ENCODE assay signal across 25 mouse cellular contexts in the genomic region with DNA sequence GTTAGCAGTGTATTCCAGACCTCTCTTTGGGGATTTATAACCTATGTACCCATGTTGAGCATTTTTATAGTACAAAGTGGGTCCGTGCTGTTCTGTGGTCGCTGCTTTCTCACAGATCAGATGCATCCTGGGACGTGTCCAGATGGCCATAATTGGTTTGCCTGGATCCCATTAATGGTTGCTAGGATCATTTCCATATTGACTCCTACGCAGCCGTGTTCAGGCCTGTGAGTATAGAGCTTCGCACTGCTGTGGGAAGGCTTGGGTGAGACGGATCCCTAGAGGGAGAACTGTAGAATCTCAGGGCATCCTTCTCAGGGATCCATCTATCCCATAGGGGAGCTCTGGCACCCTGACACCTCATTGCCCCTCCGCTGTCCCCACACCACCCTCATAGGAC. TPM values are rescaled to one million over a fixed set of nuclear protein-coding genes. Genes with fewer than 3 reads are reported as not detected.
DNase-seq lines count a peak whose midpoint lies in the region; ATAC-seq and TF ChIP-seq lines count a peak whose summit lies in the region.
"Had no signal": no experiment of that assay in that cellular context is flagged by ENCODE, and none has a peak within 500 bp of the region (broad histone marks: within the 10 kb centered on the region; RNA-seq: fewer than 3 reads in every experiment).

No protein-coding gene starts in this region.

- H3K4me3 ChIP-seq in forebrain, embryonic 10.5 days: no peak overlapping the region
- no peak overlapping the region for H3K4me3 ChIP-seq in forebrain, embryonic 11.5 days (ENCODE audit: low read depth, low read length)
- no peak overlapping the region for H3K4me3 ChIP-seq in layer of hippocampus, adult 2 months
- no peak overlapping the region for H3K4me3 ChIP-seq in embryonic facial prominence, embryonic 11.5 days (ENCODE audit: low read depth, low read length)
- H3K4me3 ChIP-seq in limb, embryonic 14.5 days (replicated peaks; ENCODE audit: low read length): no peak overlapping the region
- H3K4me3 ChIP-seq: forebrain, embryonic 13.5 days; heart, adult 2 months; intestine, embryonic 15.5 days; liver, embryonic 13.5 days had no signal

- no peaks in the 10 kb centered on the region for H3K36me3 ChIP-seq in forebrain, embryonic 10.5 days (replicated peaks)
- H3K36me3 ChIP-seq in forebrain, embryonic 11.5 days (ENCODE audit: control insufficient read depth, insufficient read depth, low read length): no peaks in the 10 kb centered on the region
- no peaks in the 10 kb centered on the region for H3K36me3 ChIP-seq in embryonic facial prominence, embryonic 11.5 days (replicated peaks; ENCODE audit: control insufficient read depth, insufficient read depth, low read depth, low read length)
- H3K36me3 ChIP-seq in limb, embryonic 14.5 days (ENCODE audit: control insufficient read depth, insufficient read depth, low read length): no peaks in the 10 kb centered on the region
- H3K36me3 ChIP-seq: G1E; intestine, embryonic 15.5 days; liver, embryonic 13.5 days had no signal

- WGBS in forebrain, embryonic 10.5 days: 65% methylated on average over 8 of the region's 8 CpGs
- WGBS in forebrain, embryonic 11.5 days: 79% methylated on average over 8 of the region's 8 CpGs
- WGBS in embryonic facial prominence, embryonic 11.5 days: 46% methylated on average over 8 of the region's 8 CpGs
- WGBS in limb, embryonic 14.5 days: 39% methylated on average over 8 of the region's 8 CpGs

- H3K9me3 ChIP-seq in forebrain, embryonic 10.5 days: 0 out of 2 replicates have a peak, but pooled peaks cover 5% of the 10 kb centered on the region
- H3K9me3 ChIP-seq in forebrain, embryonic 11.5 days (ENCODE audit: control insufficient read depth, low read length): no peaks in the 10 kb centered on the region
- H3K9me3 ChIP-seq in embryonic facial prominence, embryonic 11.5 days (replicated peaks; ENCODE audit: control insufficient read depth, low read length): no peaks in the 10 kb centered on the region
- no peaks in the 10 kb centered on the region for H3K9me3 ChIP-seq in limb, embryonic 14.5 days (ENCODE audit: control insufficient read depth, low read length)
- H3K9me3 ChIP-seq: forebrain, embryonic 13.5 days; G1E; intestine, embryonic 15.5 days; liver, embryonic 13.5 days had no signal

- H3K4me1 ChIP-seq in forebrain, embryonic 10.5 days: peaks cover 11% of the 10 kb centered on the region
- no peaks in the 10 kb centered on the region for H3K4me1 ChIP-seq in forebrain, embryonic 11.5 days (replicated peaks; ENCODE audit: control insufficient read depth, insufficient read depth, low read length)
- H3K4me1 ChIP-seq in embryonic facial prominence, embryonic 11.5 days (ENCODE audit: control insufficient read depth, insufficient read depth, low read length): no peaks in the 10 kb centered on the region
- H3K4me1 ChIP-seq in limb, embryonic 14.5 days (ENCODE audit: control insufficient read depth, insufficient read depth, low read length): no peaks in the 10 kb centered on the region
- H3K4me1 ChIP-seq: forebrain, embryonic 13.5 days; intestine, embryonic 15.5 days; liver, embryonic 13.5 days had no signal

- no peak for ATAC-seq in forebrain, embryonic 11.5 days (replicated peaks; ENCODE audit: low FRiP score)
- ATAC-seq in embryonic facial prominence, embryonic 11.5 days (replicated peaks; ENCODE audit: insufficient number of reproducible peaks, low FRiP score, low TSS enrichment, low read depth): peak; percentile 35; the same call in 1 of the 2 replicates
- no peak for ATAC-seq in limb, embryonic 14.5 days (ENCODE audit: low FRiP score, low read depth)
- ATAC-seq: CD4-positive, CD25-positive, alpha-beta regulatory T cell, adult 4 months; forebrain, embryonic 13.5 days; intestine, embryonic 15.5 days had no signal

- TF ChIP-seq CTCF in layer of hippocampus, adult 2 months (conservative IDR thresholded peaks at IDR 0.05): no peak

- no peaks in the 10 kb centered on the region; the same call in 1 of the 2 replicates for H3K27me3 ChIP-seq in forebrain, embryonic 10.5 days (ENCODE audit: poor library complexity, severe bottlenecking)
- H3K27me3 ChIP-seq in forebrain, embryonic 11.5 days (ENCODE audit: control insufficient read depth, insufficient read depth, low read length): no peaks in the 10 kb centered on the region
- no peaks in the 10 kb centered on the region for H3K27me3 ChIP-seq in embryonic facial prominence, embryonic 11.5 days (ENCODE audit: control insufficient read depth, insufficient read depth, low read length)
- H3K27me3 ChIP-seq in limb, embryonic 14.5 days (ENCODE audit: control insufficient read depth, insufficient read depth, low read length): no peaks in the 10 kb centered on the region
- H3K27me3 ChIP-seq: intestine, embryonic 15.5 days had no signal

- TF ChIP-seq POLR2A in limb, embryonic 14.5 days (IDR thresholded peaks at IDR 0.05; ENCODE audit: borderline replicate concordance, extremely low read depth, insufficient read depth, insufficient read length): no peak

- no peak for DNase-seq in forebrain, embryonic 10.5 days (ENCODE audit: extremely low spot score, low spot score)
- DNase-seq in forebrain, embryonic 11.5 days (ENCODE audit: low spot score): no peak
- DNase-seq in layer of hippocampus, adult 2 months (ENCODE audit: low spot score in 2 of 2): no peak
- DNase-seq in layer of hippocampus, adult 9-10 months (ENCODE audit: low spot score): no peak
- peak; percentile 74 for DNase-seq in embryonic facial prominence, embryonic 11.5 days (ENCODE audit: low spot score)
- DNase-seq in limb, embryonic 14.5 days (ENCODE audit: low spot score): peak; percentile 42
- DNase-seq in urinary bladder, adult 2 months (ENCODE audit: low spot score): no peak
- DNase-seq: adrenal gland, postnatal 25 days; cerebellum, adult 11-12 months; cerebellum, postnatal 25 days; gastrocnemius, postnatal 10 days; heart, adult 2 months; kidney, adult 9 months; kidney, postnatal 25 days; left cerebral cortex, postnatal 4 days; liver, embryonic 13.5 days; lung, embryonic 14.5 days; lung, postnatal 4 days; thymus, postnatal 14 days had no signal

- peak overlapping the region; percentile 40; the same call in 1 of the 2 replicates for H3K27ac ChIP-seq in forebrain, embryonic 10.5 days
- no peak overlapping the region for H3K27ac ChIP-seq in forebrain, embryonic 11.5 days (ENCODE audit: low read depth, low read length)
- peak overlapping the region; percentile 59; the same call in 1 of the 2 replicates for H3K27ac ChIP-seq in layer of hippocampus, adult 2 months
- no peak overlapping the region for H3K27ac ChIP-seq in embryonic facial prominence, embryonic 11.5 days (replicated peaks; ENCODE audit: low read depth, low read length)
- H3K27ac ChIP-seq in limb, embryonic 14.5 days (replicated peaks; ENCODE audit: low read depth, low read length): peak overlapping the region; percentile 19; the same call in 1 of the 2 replicates
- H3K27ac ChIP-seq: forebrain, embryonic 13.5 days; heart, adult 2 months; intestine, embryonic 15.5 days; liver, embryonic 13.5 days had no signal

- H3K9ac ChIP-seq in forebrain, embryonic 11.5 days (ENCODE audit: low read length): no peak overlapping the region
- no peak overlapping the region for H3K9ac ChIP-seq in embryonic facial prominence, embryonic 11.5 days (replicated peaks; ENCODE audit: low read length)
- H3K9ac ChIP-seq in limb, embryonic 14.5 days (ENCODE audit: low read depth, low read length, severe bottlenecking): no peak overlapping the region
- H3K9ac ChIP-seq: forebrain, embryonic 13.5 days; intestine, embryonic 15.5 days; liver, embryonic 13.5 days; lung, embryonic 14.5 days had no signal

- H3K4me2 ChIP-seq in forebrain, embryonic 11.5 days (ENCODE audit: low read depth, low read length, severe bottlenecking): no peak overlapping the region
- H3K4me2 ChIP-seq in embryonic facial prominence, embryonic 11.5 days (ENCODE audit: low read depth, low read length): no peak overlapping the region
- H3K4me2 ChIP-seq in limb, embryonic 14.5 days (replicated peaks; ENCODE audit: low read depth, low read length, severe bottlenecking): no peak overlapping the region
- H3K4me2 ChIP-seq: forebrain, embryonic 13.5 days; intestine, embryonic 15.5 days; liver, embryonic 13.5 days; lung, embryonic 14.5 days had no signal

RNA-seq across cellular contexts. Expression of gene Map3k6, which starts 11.0 kb away (rescaled TPM):
- polyA plus RNA-seq in forebrain, embryonic 10.5 days (2016; fragmentation: Nextera tagmentation; extraction: Ambion mirVana): 1.7 and 1.8 TPM in 2 replicates
- polyA plus RNA-seq in forebrain, embryonic 11.5 days (2014; fragmentation: Nextera tagmentation; extraction: Ambion mirVana): 1.2 and 3.0 TPM in 2 replicates
- total RNA-seq in layer of hippocampus, adult 2 months (2021): 10 to 100 TPM in 1 of 2 experiments, 1 to 10 TPM in 1; 5.8 to 10.5 TPM
- polyA plus RNA-seq in embryonic facial prominence, embryonic 11.5 days (2014; fragmentation: Nextera tagmentation; extraction: Ambion mirVana): 1.8 and 1.9 TPM in 2 replicates
- polyA plus RNA-seq in limb, embryonic 14.5 days (2012; rRNA removed): 6.7 and 7.5 TPM in 2 replicates
- polyA plus RNA-seq in limb, embryonic 14.5 days (2014; fragmentation: Nextera tagmentation; extraction: Ambion mirVana): 9.4 and 10.4 TPM in 2 replicates
- polyA plus RNA-seq in urinary bladder, adult 2 months (2012; rRNA removed): 23.8 and 24.2 TPM in 2 replicates

RNA-seq across cellular contexts. Expression of gene Gpr3, which starts 17.2 kb away (rescaled TPM):
- polyA plus RNA-seq in forebrain, embryonic 10.5 days (2016; fragmentation: Nextera tagmentation; extraction: Ambion mirVana): 0.06 and 0.27 TPM in 2 replicates
- 0.37 TPM in 1 of 2 replicates, not detected in the other for polyA plus RNA-seq in forebrain, embryonic 11.5 days (2014; fragmentation: Nextera tagmentation; extraction: Ambion mirVana)
- total RNA-seq in layer of hippocampus, adult 2 months (2021): 1 to 10 TPM; 5.0 to 5.3 TPM
- polyA plus RNA-seq in embryonic facial prominence, embryonic 11.5 days (2014; fragmentation: Nextera tagmentation; extraction: Ambion mirVana): 0.18 and 0.48 TPM in 2 replicates
- 0.84 and 1.1 TPM in 2 replicates for polyA plus RNA-seq in limb, embryonic 14.5 days (2012; rRNA removed)
- 0.22 TPM in 1 of 2 replicates, not detected in the other for polyA plus RNA-seq in limb, embryonic 14.5 days (2014; fragmentation: Nextera tagmentation; extraction: Ambion mirVana)
- polyA plus RNA-seq in urinary bladder, adult 2 months (2012; rRNA removed): 0.15 and 0.36 TPM in 2 replicates
- total RNA-seq: adrenal gland, postnatal 25 days; gastrocnemius, postnatal 10 days had no signal
- polyA plus RNA-seq: CD4-positive, CD25-positive, alpha-beta regulatory T cell, adult 4 months; liver, embryonic 13.5 days; lung, embryonic 14.5 days had no signal

RNA-seq across cellular contexts. Expression of gene Cd164l2, which starts 17.7 kb away (rescaled TPM):
- polyA plus RNA-seq in forebrain, embryonic 10.5 days (2016; fragmentation: Nextera tagmentation; extraction: Ambion mirVana): 1.2 and 2.5 TPM in 2 replicates
- polyA plus RNA-seq in forebrain, embryonic 11.5 days (2014; fragmentation: Nextera tagmentation; extraction: Ambion mirVana): not detected in 2 replicates
- 1 to 10 TPM; 2.3 to 4.2 TPM for total RNA-seq in layer of hippocampus, adult 2 months (2021)
- 1.1 and 2.0 TPM in 2 replicates for polyA plus RNA-seq in embryonic facial prominence, embryonic 11.5 days (2014; fragmentation: Nextera tagmentation; extraction: Ambion mirVana)
- polyA plus RNA-seq in limb, embryonic 14.5 days (2012; rRNA removed): 3.2 and 3.4 TPM in 2 replicates
- polyA plus RNA-seq in limb, embryonic 14.5 days (2014; fragmentation: Nextera tagmentation; extraction: Ambion mirVana): 4.9 and 6.3 TPM in 2 replicates
- polyA plus RNA-seq in urinary bladder, adult 2 months (2012; rRNA removed): 1.5 and 2.1 TPM in 2 replicates
- total RNA-seq: G1E; gastrocnemius, postnatal 10 days; heart, adult 2 months; hematopoietic stem cell, adult 5-6 weeks had no signal
- polyA plus RNA-seq: G1E; heart, embryonic 16.5 days had no signal

RNA-seq across cellular contexts. Expression of gene Sytl1, which starts 33.3 kb away (rescaled TPM):
- 0.67 and 1.0 TPM in 2 replicates for polyA plus RNA-seq in forebrain, embryonic 10.5 days (2016; fragmentation: Nextera tagmentation; extraction: Ambion mirVana)
- polyA plus RNA-seq in forebrain, embryonic 11.5 days (2014; fragmentation: Nextera tagmentation; extraction: Ambion mirVana): 1.5 and 2.8 TPM in 2 replicates
- total RNA-seq in layer of hippocampus, adult 2 months (2021): under 1 TPM; 0.20 to 0.34 TPM
- 1.1 and 1.2 TPM in 2 replicates for polyA plus RNA-seq in embryonic facial prominence, embryonic 11.5 days (2014; fragmentation: Nextera tagmentation; extraction: Ambion mirVana)
- 14.3 and 15.7 TPM in 2 replicates for polyA plus RNA-seq in limb, embryonic 14.5 days (2012; rRNA removed)
- 17.9 and 23.3 TPM in 2 replicates for polyA plus RNA-seq in limb, embryonic 14.5 days (2014; fragmentation: Nextera tagmentation; extraction: Ambion mirVana)
- polyA plus RNA-seq in urinary bladder, adult 2 months (2012; rRNA removed): 67.1 and 79.6 TPM in 2 replicates

RNA-seq across cellular contexts. Expression of gene Tmem222, which starts 48.0 kb away (rescaled TPM):
- 85.8 and 91.6 TPM in 2 replicates for polyA plus RNA-seq in forebrain, embryonic 10.5 days (2016; fragmentation: Nextera tagmentation; extraction: Ambion mirVana)
- 80.6 and 90.9 TPM in 2 replicates for polyA plus RNA-seq in forebrain, embryonic 11.5 days (2014; fragmentation: Nextera tagmentation; extraction: Ambion mirVana)
- total RNA-seq in layer of hippocampus, adult 2 months (2021): 10 to 100 TPM; 89.1 to 94.4 TPM
- polyA plus RNA-seq in embryonic facial prominence, embryonic 11.5 days (2014; fragmentation: Nextera tagmentation; extraction: Ambion mirVana): 82.0 and 87.9 TPM in 2 replicates
- polyA plus RNA-seq in limb, embryonic 14.5 days (2012; rRNA removed): 101 and 119 TPM in 2 replicates
- 81.6 and 84.1 TPM in 2 replicates for polyA plus RNA-seq in limb, embryonic 14.5 days (2014; fragmentation: Nextera tagmentation; extraction: Ambion mirVana)
- polyA plus RNA-seq in urinary bladder, adult 2 months (2012; rRNA removed): 81.0 and 92.6 TPM in 2 replicates

Comparison
In these comparisons a context has a peak if more than half of its experiments do, and no peak if none do; other contexts are left out.
1. H3K27ac ChIP-seq: peak in forebrain, embryonic 10.5 days (single experiment), layer of hippocampus, adult 2 months (single experiment) and limb, embryonic 14.5 days (single experiment); none in forebrain, embryonic 11.5 days (single experiment) and embryonic facial prominence, embryonic 11.5 days (single experiment).
2. DNase-seq: peak in embryonic facial prominence, embryonic 11.5 days (single experiment) and limb, embryonic 14.5 days (single experiment); none in forebrain, embryonic 10.5 days (single experiment), forebrain, embryonic 11.5 days (single experiment), layer of hippocampus, adult 2 months (0 of 2), layer of hippocampus, adult 9-10 months (single experiment) and urinary bladder, adult 2 months (single experiment).